9 mouse cellular contexts compared by ENCODE assay signal in genomic region chr12:85729022-85729944, GRCm38 (mm10). TPM values are rescaled to one million over a fixed set of nuclear protein-coding genes. Genes with fewer than 3 reads are reported as not detected.
DNase-seq lines count a peak whose midpoint lies in the region; ATAC-seq and TF ChIP-seq lines count a peak whose summit lies in the region.
"Had no signal": no experiment of that assay in that cellular context is flagged by ENCODE, and none has a peak within 500 bp of the region (broad histone marks: within the 10 kb centered on the region; RNA-seq: fewer than 3 reads in every experiment).

No protein-coding gene starts in this region.

- no peaks in the 10 kb centered on the region for H3K79me2 ChIP-seq in C2C12 (ENCODE audit: control insufficient read depth, insufficient read depth)

- DNase-seq in G1E (ENCODE audit: low spot score) = peak; percentile 57
- peak; percentile 63 to 70 for DNase-seq in cerebellum, adult 18-20 months
- DNase-seq in gastrocnemius, adult 18-20 months (ENCODE audit: low spot score) = peak; percentile 58
- peak; percentile 29 for DNase-seq in retina, postnatal 7 days (ENCODE audit: low read depth, low spot score)
- DNase-seq in yolk sac, embryonic 10.5 days (ENCODE audit: low spot score) = peak; percentile 33

- H3K36me3 ChIP-seq in C2C12 (ENCODE audit: control insufficient read depth, insufficient read depth) (no peaks in the 10 kb centered on the region), G1E (replicated peaks) (no peaks in the 10 kb centered on the region)
- H3K36me3 ChIP-seq in kidney, embryonic 14.5 days (ENCODE audit: control insufficient read depth, insufficient read depth, low read length) = no peaks in the 10 kb centered on the region
- H3K36me3 ChIP-seq in lung, embryonic 15.5 days = no peaks in the 10 kb centered on the region
- H3K36me3 ChIP-seq: heart, embryonic 15.5 days had no signal

- peak; percentile 90 for TF ChIP-seq CTCF in C2C12 (IDR thresholded peaks at IDR 0.05; ENCODE audit: control insufficient read depth, insufficient read depth, insufficient read length)
- peak; percentile 100 for TF ChIP-seq CTCF in G1E (IDR thresholded peaks at IDR 0.05; ENCODE audit: low read depth, low read length)

- H3K4me3 ChIP-seq in C2C12 (ENCODE audit: insufficient read depth, poor library complexity, severe bottlenecking) (no peak overlapping the region), G1E (ENCODE audit: low read depth, low read length) (no peak overlapping the region)
- H3K4me3 ChIP-seq in kidney, embryonic 14.5 days (ENCODE audit: low read length) = no peak overlapping the region
- H3K4me3 ChIP-seq in lung, embryonic 15.5 days = no peak overlapping the region
- H3K4me3 ChIP-seq: heart, embryonic 15.5 days had no signal

- H3K27me3 ChIP-seq in C2C12 (ENCODE audit: control insufficient read depth, insufficient read depth, insufficient read length) (peaks cover 9% of the 10 kb centered on the region), G1E (ENCODE audit: insufficient read depth, low read length) (peaks cover 4% of the 10 kb centered on the region)
- no peaks in the 10 kb centered on the region for H3K27me3 ChIP-seq in kidney, embryonic 14.5 days (ENCODE audit: control insufficient read depth, insufficient read depth, low read length)
- no peaks in the 10 kb centered on the region for H3K27me3 ChIP-seq in lung, embryonic 15.5 days
- H3K27me3 ChIP-seq: heart, embryonic 15.5 days had no signal

- H3K4me2 ChIP-seq in kidney, embryonic 14.5 days (replicated peaks; ENCODE audit: low read depth, low read length) = no peak overlapping the region
- H3K4me2 ChIP-seq in lung, embryonic 15.5 days = no peak overlapping the region
- H3K4me2 ChIP-seq: heart, embryonic 15.5 days had no signal

- no peak overlapping the region for H3K27ac ChIP-seq in kidney, embryonic 14.5 days (ENCODE audit: low read depth, low read length)
- no peak overlapping the region for H3K27ac ChIP-seq in lung, embryonic 15.5 days
- H3K27ac ChIP-seq: heart, embryonic 15.5 days had no signal

- no peak for ATAC-seq in G1E (ENCODE audit: extremely low read depth, insufficient number of reproducible peaks, low FRiP score, poor library complexity, severe bottlenecking)
- ATAC-seq in kidney, embryonic 14.5 days (ENCODE audit: low FRiP score, low TSS enrichment) = peak; percentile 62; the same call in 1 of the 2 replicates
- 0 out of 2 replicates have a peak, but pooled peaks have one; percentile 14 for ATAC-seq in lung, embryonic 15.5 days (ENCODE audit: borderline replicate concordance, extremely low read depth, low FRiP score, low TSS enrichment)

- H3K9ac ChIP-seq in kidney, embryonic 14.5 days (ENCODE audit: low read depth, low read length) = no peak overlapping the region
- H3K9ac ChIP-seq in lung, embryonic 15.5 days = no peak overlapping the region
- H3K9ac ChIP-seq: heart, embryonic 15.5 days had no signal

- WGBS in kidney, embryonic 14.5 days = 39% methylated on average over 17 of the region's 17 CpGs
- WGBS in lung, embryonic 15.5 days = 31% methylated on average over 17 of the region's 17 CpGs

- no peaks in the 10 kb centered on the region for H3K79me3 ChIP-seq in C2C12 (ENCODE audit: low read depth)

- peaks cover 5% of the 10 kb centered on the region; the same call in 1 of the 2 replicates for H3K4me1 ChIP-seq in G1E (ENCODE audit: insufficient read depth, low read depth, low read length)
- no peaks in the 10 kb centered on the region for H3K4me1 ChIP-seq in kidney, embryonic 14.5 days (ENCODE audit: control insufficient read depth, insufficient read depth, low read length)
- H3K4me1 ChIP-seq in lung, embryonic 15.5 days = peaks cover 11% of the 10 kb centered on the region

- no peaks in the 10 kb centered on the region for H3K9me3 ChIP-seq in G1E (replicated peaks)
- no peaks in the 10 kb centered on the region for H3K9me3 ChIP-seq in kidney, embryonic 14.5 days (ENCODE audit: control insufficient read depth, low read length)
- H3K9me3 ChIP-seq in lung, embryonic 15.5 days = no peaks in the 10 kb centered on the region
- H3K9me3 ChIP-seq: heart, embryonic 15.5 days had no signal

- H3ac ChIP-seq in C2C12 (ENCODE audit: control insufficient read depth, insufficient read length, low read depth) = no peak overlapping the region

TF ChIP-seq in C2C12, 6 proteins besides CTCF, POLR2A, EP300 and RAD21:
- TF ChIP-seq MYOD1 (IDR thresholded peaks at IDR 0.05; ENCODE audit: control insufficient read depth, insufficient read length, low read depth) (no peak), MAX (IDR thresholded peaks at IDR 0.05) (peak; percentile 75), USF1 (IDR thresholded peaks at IDR 0.05; ENCODE audit: low read depth) (peak; percentile 43), CEBPB (IDR thresholded peaks at IDR 0.05; ENCODE audit: low read depth) (no peak), FOSL1 (IDR thresholded peaks at IDR 0.05; ENCODE audit: insufficient read depth, low read length, poor library complexity, severe bottlenecking) (no peak)

RNA-seq across cellular contexts. Expression of gene Flvcr2, which starts 17.1 kb away (rescaled TPM):
- polyA plus RNA-seq in C2C12 (2012; fragmentation: generic; extraction: Trizol) (0.16 TPM), G1E (2012) (not detected in 2 replicates)
- total RNA-seq in G1E (2014; fragmentation: Nextera tagmentation) (not detected in 2 replicates), G1E (2017) (0.16 TPM in 1 of 2 replicates, not detected in the other)
- total RNA-seq in gastrocnemius, adult 18-20 months (2021) = under 1 TPM; 0.21 to 0.38 TPM
- 0.94 and 2.2 TPM in 2 replicates for polyA plus RNA-seq in kidney, embryonic 14.5 days (2014; fragmentation: Nextera tagmentation; extraction: Ambion mirVana)
- 3.6 and 5.1 TPM in 2 replicates for polyA plus RNA-seq in lung, embryonic 15.5 days (2015; fragmentation: Nextera tagmentation; extraction: Ambion mirVana)

RNA-seq across cellular contexts. Expression of gene Batf, which starts 42.8 kb away (rescaled TPM):
- polyA plus RNA-seq in C2C12 (2012; fragmentation: generic; extraction: Trizol) (0.06 TPM), G1E (2012) (not detected in 2 replicates)
- total RNA-seq in G1E (2014; fragmentation: Nextera tagmentation) (not detected in 2 replicates), G1E (2017) (0.41 TPM in 1 of 2 replicates, not detected in the other)
- total RNA-seq in gastrocnemius, adult 18-20 months (2021) = under 1 TPM in 1 of 2 experiments, not detected in 1; 0.32 TPM
- polyA plus RNA-seq in kidney, embryonic 14.5 days (2014; fragmentation: Nextera tagmentation; extraction: Ambion mirVana) = 2.7 and 2.9 TPM in 2 replicates
- 2.9 and 3.8 TPM in 2 replicates for polyA plus RNA-seq in lung, embryonic 15.5 days (2015; fragmentation: Nextera tagmentation; extraction: Ambion mirVana)
